Mouse (Mus musculus): Measurements from ENCODE around the gene Tuba3b. TPM values are rescaled to one million over a fixed set of nuclear protein-coding genes. Genes with fewer than 3 reads are reported as not detected.

The Tuba3b gene
- polyA plus RNA-seq, 1 experiment from 2014 or later, result 0.06 TPM

- no peaks in the 10 kb centered on the region for H3K4me1 ChIP-seq (replicated peaks)
- no peaks in the 10 kb centered on the region for H3K36me3 ChIP-seq (replicated peaks)
- H3K27me3 ChIP-seq, result no peaks in the 10 kb centered on the region
- no peak overlapping the region for H3K4me3 ChIP-seq (replicated peaks)
- ATAC-seq (ENCODE audit: insufficient read depth), result no peak
- 57% methylated on average over 10 of the region's 10 CpGs for WGBS (ENCODE audit: insufficient replicate concordance)
- no peak overlapping the region for H3K27ac ChIP-seq (replicated peaks)
- no peaks in the 10 kb centered on the region for H3K9me3 ChIP-seq (replicated peaks)
- no peak overlapping the region for H3K9ac ChIP-seq
- no peak overlapping the region for H3K4me2 ChIP-seq
Observed at GRCm38 (mm10) chr6:145669596-145670071, 54.1 kb downstream of the Tuba3b start.

Other genes starting within 250 kb of the Tuba3b start
- 0.07 TPM in 1 of 2 replicates, not detected in the other for gene Lmntd1, start 1.4 kb upstream of the Tuba3b start, polyA plus RNA-seq (2015; fragmentation: Nextera tagmentation; extraction: Ambion mirVana)
- gene Rassf8, start 131.0 kb downstream of the Tuba3b start, polyA plus RNA-seq (2015; fragmentation: Nextera tagmentation; extraction: Ambion mirVana), result 1.1 and 1.6 TPM in 2 replicates
- 0.02 and 0.12 TPM in 2 replicates for gene Bhlhe41, start 249.8 kb downstream of the Tuba3b start, polyA plus RNA-seq (2015; fragmentation: Nextera tagmentation; extraction: Ambion mirVana)